Mouse (Mus musculus): ENCODE results near the gene Rprd1b. TPM values are rescaled to one million over a fixed set of nuclear protein-coding genes. Genes with fewer than 3 reads are reported as not detected.
"Not testable (repeated sequence)": the region's sequence is repeated elsewhere in the genome, so short reads cannot be mapped to it uniquely, and the experiment has no call there.

The Rprd1b gene
- total RNA-seq, 2 experiments from 2014 or later, result 26.1 to 33.0 TPM

- DNase-seq, result no peak
Observed at GRCm38 (mm10) chr2:158043504-158043903, 15.2 kb downstream of the Rprd1b start.

GRCm38 (mm10) chr2:158046186-158046585 lies 17.9 kb downstream of the Rprd1b start:
- no peak for DNase-seq

GRCm38 (mm10) chr2:158047903-158048302 lies 19.6 kb downstream of the Rprd1b start:
- DNase-seq, result peak; percentile 58 to 82

GRCm38 (mm10) chr2:158048718-158049117 lies 20.4 kb downstream of the Rprd1b start:
- DNase-seq, result no peak

GRCm38 (mm10) chr2:158050116-158050515 lies 21.8 kb downstream of the Rprd1b start:
- DNase-seq, result no peak

- no peak for DNase-seq
Observed at GRCm38 (mm10) chr2:158054596-158054995, 26.3 kb downstream of the Rprd1b start.

- not testable (repeated sequence) for DNase-seq
Observed at GRCm38 (mm10) chr2:158055383-158055782, 27.1 kb downstream of the Rprd1b start.

- no peak for DNase-seq
Observed at GRCm38 (mm10) chr2:158057030-158057429, 28.7 kb downstream of the Rprd1b start.

GRCm38 (mm10) chr2:158058534-158058933 lies 30.2 kb downstream of the Rprd1b start:
- peak; percentile 74 to 77 for DNase-seq

- DNase-seq, result no peak
Observed at GRCm38 (mm10) chr2:158059666-158060105, 31.4 kb downstream of the Rprd1b start.

GRCm38 (mm10) chr2:158063036-158063435 lies 34.7 kb downstream of the Rprd1b start:
- no peak for DNase-seq

GRCm38 (mm10) chr2:158064571-158065048 lies 36.3 kb downstream of the Rprd1b start:
- peak; percentile 52 to 60 for DNase-seq

- peak; percentile 17 to 25 for DNase-seq
Observed at GRCm38 (mm10) chr2:158065064-158065463, 36.8 kb downstream of the Rprd1b start.

- DNase-seq, result no peak
Observed at GRCm38 (mm10) chr2:158066456-158066855, 38.2 kb downstream of the Rprd1b start.

- no peak for DNase-seq
Observed at GRCm38 (mm10) chr2:158067260-158067824, 39.0 kb downstream of the Rprd1b start.

GRCm38 (mm10) chr2:158068444-158068971 lies 40.2 kb downstream of the Rprd1b start:
- DNase-seq, result no peak

- DNase-seq, result no peak
Observed at GRCm38 (mm10) chr2:158070885-158071632, 42.8 kb downstream of the Rprd1b start.

GRCm38 (mm10) chr2:158071633-158071995 lies 43.3 kb downstream of the Rprd1b start:
- DNase-seq, result no peak

GRCm38 (mm10) chr2:158074835-158075234 lies 46.5 kb downstream of the Rprd1b start:
- no peak for DNase-seq

GRCm38 (mm10) chr2:158076690-158077089 lies 48.4 kb downstream of the Rprd1b start:
- no peak for DNase-seq

- no peak for DNase-seq
Observed at GRCm38 (mm10) chr2:158077981-158078380, 49.7 kb downstream of the Rprd1b start.

- no peak for DNase-seq
Observed at GRCm38 (mm10) chr2:158078971-158079370, 50.7 kb downstream of the Rprd1b start.

- no peak for DNase-seq
Observed at GRCm38 (mm10) chr2:158079843-158080395, 51.6 kb downstream of the Rprd1b start.
